Mouse (Mus musculus) testis, adult 2 months (tissue): ENCODE results near the gene Gm7168.
"Not testable (repeated sequence)": the region's sequence is repeated elsewhere in the genome, so short reads cannot be mapped to it uniquely, and the experiment has no call there.

Source experiments
- CTCF ChIP-seq: fragments of 200-500 bp; IDR thresholded peaks from 2 replicates; pipeline ENCODE4 v1.5.1; 2012; ENCODE audit warnings: low read depth, mild to moderate bottlenecking, inconsistent platforms, low read length, moderate library complexity; ENCODE audit not compliant: control insufficient read depth, insufficient read depth, insufficient replicate concordance
- POLR2A ChIP-seq: fragments of 200-500 bp; IDR thresholded peaks from 2 replicates; pipeline ENCODE4 v1.6.1; 2012; ENCODE audit warnings: low read depth, mild to moderate bottlenecking, inconsistent platforms, low read length, moderate library complexity; ENCODE audit not compliant: control insufficient read depth

GRCm38 (mm10) chr17:13948073-13948472, at the start of gene Gm7168:
- TF ChIP-seq CTCF, POLR2A: not testable (repeated sequence)
